Mouse (Mus musculus) megakaryocyte, embryonic 14.5 days (primary cell): ENCODE data around the gene Dctn3. TPM values are rescaled to one million over a fixed set of nuclear protein-coding genes. Genes with fewer than 3 reads are reported as not detected.
A peak's percentile ranks its signal among the peaks of the same experiment; 100 is the strongest.

Experiments
- H3K27me3 ChIP-seq: replicated peaks from 2 replicates; pipeline ENCODE3; 2012; ENCODE audit warnings: inconsistent platforms
- H3K36me3 ChIP-seq: replicated peaks from 2 replicates; pipeline ENCODE3; 2012; ENCODE audit warnings: low read length, inconsistent platforms, mixed read lengths
- H3K4me1 ChIP-seq: 2 replicates; pipeline ENCODE4 v1.6.1; 2012; ENCODE audit warnings: inconsistent platforms
- H3K4me3 ChIP-seq: replicated peaks from 2 replicates; pipeline ENCODE3; 2012; ENCODE audit warnings: moderate library complexity, mild to moderate bottlenecking, inconsistent platforms
- H3K9me3 ChIP-seq: 2 replicates; pipeline ENCODE4 v1.6.1; 2012; ENCODE audit warnings: inconsistent platforms
- FLI1 ChIP-seq: IDR thresholded peaks from 2 replicates; pipeline ENCODE4 v1.6.1; 2012; ENCODE audit warnings: low read length, inconsistent platforms, mixed read lengths
- GATA1 ChIP-seq: IDR thresholded peaks from 3 replicates; pipeline ENCODE4 v1.6.1; 2012; ENCODE audit warnings: mixed read lengths, low read length, inconsistent platforms, borderline replicate concordance
- polyA plus RNA-seq: library from polyadenylated mRNA; stranded (reverse); fragments of >175 nt; gene quantifications from 2 replicates; pipeline ENCODE4 v1.2.3, GENCODE M21; 2012; ENCODE audit warnings: low replicate concordance; ENCODE audit not compliant: insufficient read depth

Gene Dctn3
- polyA plus RNA-seq, 1 experiment: 369 TPM

DNA sequence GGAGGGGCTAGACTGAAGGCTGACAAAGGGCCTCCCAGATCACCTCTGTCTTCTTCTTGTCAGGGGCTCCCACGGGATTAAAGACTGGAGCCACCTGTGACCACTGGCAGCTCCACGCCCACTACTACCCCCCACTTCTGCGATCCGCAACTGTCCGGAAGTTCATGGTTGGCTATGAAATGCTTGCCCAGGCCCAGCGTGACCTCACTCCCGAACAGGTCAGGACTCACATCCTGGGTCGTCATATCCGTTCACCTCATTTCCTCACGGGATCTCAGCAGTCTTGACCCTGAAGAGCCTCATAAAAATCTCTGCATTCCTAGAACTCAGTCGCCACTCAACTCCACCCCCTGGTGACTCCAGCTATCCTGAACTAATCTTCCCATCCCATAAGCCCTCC lies 35.1 kb upstream of the Dctn3 start:
- Histone ChIP-seq H3K9me3 (no peaks in the 10 kb centered on the region), H3K27me3 (peaks cover under 1% of the 10 kb centered on the region), H3K36me3 (peaks cover 39% of the 10 kb centered on the region), H3K4me3 (no peak overlapping the region), H3K4me1 (peaks cover 47% of the 10 kb centered on the region)
- TF ChIP-seq FLI1: no peak
- TF ChIP-seq GATA1: no peak

GRCm38 (mm10) chr4:41757321-41757720 lies 34.4 kb upstream of the Dctn3 start:
- Histone ChIP-seq H3K4me3 (no peak overlapping the region), H3K36me3 (peaks cover 39% of the 10 kb centered on the region), H3K27me3 (peaks cover 2% of the 10 kb centered on the region), H3K4me1 (peaks cover 44% of the 10 kb centered on the region), H3K9me3 (no peaks in the 10 kb centered on the region)
- no peak for TF ChIP-seq GATA1
- no peak for TF ChIP-seq FLI1

GRCm38 (mm10) chr4:41756440-41756839 lies 33.5 kb upstream of the Dctn3 start:
- Histone ChIP-seq H3K9me3 (no peaks in the 10 kb centered on the region), H3K27me3 (peaks cover 2% of the 10 kb centered on the region), H3K4me3 (peak overlapping the region; percentile 99), H3K4me1 (peaks cover 35% of the 10 kb centered on the region), H3K36me3 (peaks cover 39% of the 10 kb centered on the region)
- TF ChIP-seq FLI1 (no peak), GATA1 (no peak)

GRCm38 (mm10) chr4:41755338-41756305 lies 32.7 kb upstream of the Dctn3 start, which contains the start of gene Sigmar1:
Sigmar1 (minus strand) TSS chr4:41756157.
- H3K9me3 ChIP-seq: no peaks in the 10 kb centered on the region
- peak within 1 kb of the TSS; percentile 99 for H3K4me3 ChIP-seq
- H3K4me1 ChIP-seq: peaks cover 27% of the 10 kb centered on the region
- H3K36me3 ChIP-seq: peaks cover 39% of the 10 kb centered on the region
- H3K27me3 ChIP-seq: peaks cover 2% of the 10 kb centered on the region
- TF ChIP-seq FLI1 (no peak; the same call in 1 of the 2 replicates), GATA1 (no peak)

DNA sequence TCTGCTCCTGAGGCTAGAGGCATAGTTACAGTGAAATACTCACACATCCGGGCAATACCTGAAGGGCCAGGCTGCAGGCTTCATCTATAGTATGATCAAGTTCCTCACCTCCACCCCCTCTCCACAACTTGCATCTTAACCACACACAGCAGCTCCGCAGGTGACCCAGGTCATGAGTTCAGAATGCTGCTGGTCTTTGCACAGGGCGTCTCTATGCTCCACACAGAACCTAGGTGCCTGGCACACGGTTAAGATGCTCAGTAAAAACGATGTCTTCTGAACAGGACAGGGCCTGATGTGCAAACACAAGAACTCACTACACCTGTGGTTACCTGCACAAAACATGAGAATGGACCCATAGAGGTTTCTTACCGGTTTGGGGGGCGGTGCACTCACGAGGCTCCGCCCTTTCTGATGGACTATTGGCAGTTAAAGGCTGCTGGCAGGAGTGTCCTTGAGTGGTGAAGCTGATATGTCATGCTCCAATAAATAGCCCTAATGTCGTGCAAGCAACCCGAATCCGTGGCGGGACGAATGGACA lies 31.9 kb upstream of the Dctn3 start, which contains the start of gene Galt:
Gene Galt (plus strand): TSS at position 432 of the 541 bp plus-strand sequence.
- peaks cover 21% of the 10 kb centered on the region for H3K4me1 ChIP-seq
- H3K4me3 ChIP-seq: peak within 1 kb of the TSS; percentile 99
- no peaks in the 10 kb centered on the region for H3K9me3 ChIP-seq
- no peak for TF ChIP-seq FLI1
- H3K36me3 ChIP-seq: peaks cover 34% of the 10 kb centered on the region
- peaks cover 2% of the 10 kb centered on the region for H3K27me3 ChIP-seq

DNA sequence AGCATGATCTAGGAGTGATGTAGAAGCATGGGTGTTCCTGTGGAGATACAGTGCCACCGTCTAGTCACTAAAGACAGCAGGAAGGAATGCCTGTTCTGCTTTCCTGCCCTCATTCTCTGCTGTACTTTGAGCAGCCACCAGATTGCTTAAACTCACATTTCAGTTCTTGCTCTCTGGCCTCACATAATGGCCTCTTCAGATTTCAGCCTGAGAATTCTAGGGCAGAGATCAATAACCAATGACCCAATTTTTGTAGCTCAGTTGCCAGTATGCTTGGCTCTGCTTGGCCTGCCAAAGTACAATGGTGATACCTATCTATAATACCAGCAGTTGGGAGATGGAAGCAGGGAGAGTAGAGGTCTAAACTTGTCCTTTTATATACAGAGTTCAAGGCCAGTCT lies 22.1 kb upstream of the Dctn3 start:
- peaks cover 13% of the 10 kb centered on the region for H3K9me3 ChIP-seq
- TF ChIP-seq GATA1 (no peak), FLI1 (no peak)

GRCm38 (mm10) chr4:41744131-41744530 lies 21.2 kb upstream of the Dctn3 start:
- Histone ChIP-seq H3K27me3 (no peaks in the 10 kb centered on the region), H3K36me3 (peaks cover 6% of the 10 kb centered on the region), H3K9me3 (peaks cover 13% of the 10 kb centered on the region), H3K4me3 (no peak overlapping the region), H3K4me1 (peaks cover 26% of the 10 kb centered on the region)
- no peak for TF ChIP-seq FLI1
- no peak for TF ChIP-seq GATA1

More for the DNA sequence above, 22.1 kb upstream of the Dctn3 start:
- Histone ChIP-seq H3K36me3 (no peaks in the 10 kb centered on the region), H3K4me1 (peaks cover 18% of the 10 kb centered on the region), H3K27me3 (no peaks in the 10 kb centered on the region), H3K4me3 (no peak overlapping the region)

GRCm38 (mm10) chr4:41741158-41741560 lies 18.2 kb upstream of the Dctn3 start:
- Histone ChIP-seq H3K36me3 (peaks cover 16% of the 10 kb centered on the region), H3K9me3 (peaks cover 4% of the 10 kb centered on the region), H3K4me1 (peaks cover 39% of the 10 kb centered on the region), H3K4me3 (peak overlapping the region; percentile 95), H3K27me3 (no peaks in the 10 kb centered on the region)
- no peak for TF ChIP-seq GATA1
- no peak for TF ChIP-seq FLI1

DNA sequence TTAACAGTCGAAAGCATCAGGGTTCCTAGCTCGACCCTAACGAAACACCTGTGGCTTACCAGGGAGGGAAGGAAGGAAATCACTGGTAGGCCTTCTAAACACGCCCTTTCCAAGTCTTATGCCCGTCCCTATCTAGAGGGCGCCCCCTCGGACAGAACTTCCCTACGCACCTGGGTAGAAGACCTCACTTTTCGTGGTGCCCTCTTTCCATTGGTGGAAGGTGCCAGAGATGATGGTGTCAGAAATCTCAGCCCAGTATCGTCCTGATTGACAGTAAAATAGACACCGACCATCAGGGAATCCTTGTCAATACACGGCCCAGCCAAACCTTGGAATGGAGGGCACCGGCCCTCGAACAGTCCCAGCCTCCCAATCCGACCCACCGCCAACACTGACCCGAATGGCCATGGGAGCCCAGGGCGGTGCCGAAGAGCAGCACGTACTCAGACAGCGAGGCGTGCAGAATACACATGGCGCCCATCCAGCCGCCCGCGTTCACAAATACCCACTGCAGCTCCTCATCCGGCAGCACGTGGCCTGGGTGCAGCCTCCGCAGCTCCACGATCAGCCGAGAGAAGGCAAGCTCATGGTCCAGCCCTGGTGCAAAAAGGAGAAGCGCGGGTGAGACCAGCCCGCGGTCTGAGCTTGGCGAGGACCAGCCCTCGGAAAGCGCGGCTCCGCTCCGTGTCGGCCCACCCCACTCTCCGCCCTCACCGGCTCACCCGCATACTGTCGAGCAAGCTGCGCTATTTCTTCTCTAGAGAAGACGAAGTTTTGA lies 17.6 kb upstream of the Dctn3 start:
- H3K36me3 ChIP-seq: peaks cover 16% of the 10 kb centered on the region
- peaks cover 1% of the 10 kb centered on the region for H3K27me3 ChIP-seq
- H3K4me3 ChIP-seq: peak overlapping the region; percentile 95
- peaks cover 2% of the 10 kb centered on the region for H3K9me3 ChIP-seq
- H3K4me1 ChIP-seq: peaks cover 39% of the 10 kb centered on the region
- TF ChIP-seq FLI1: no peak
- TF ChIP-seq GATA1: no peak
